Mouse (Mus musculus): Measurements from ENCODE around the gene Eef1akmt1. TPM values are rescaled to one million over a fixed set of nuclear protein-coding genes. Genes with fewer than 3 reads are reported as not detected.
A peak's percentile ranks its signal among the peaks of the same experiment; 100 is the strongest.

Gene Eef1akmt1
- polyA plus RNA-seq, 1 experiment from 2014 or later = 108 TPM

GRCm38 (mm10) chr14:57509554-57509953, 61.9 kb downstream of the Eef1akmt1 start:
- Histone ChIP-seq H3K27ac (0 out of 2 replicates have a peak overlapping the region, but pooled peaks have one; percentile 52), H3K36me3 (no peaks in the 10 kb centered on the region), H3K27me3 (no peaks in the 10 kb centered on the region), H3K4me2 (no peak overlapping the region), H3K9me3 (no peaks in the 10 kb centered on the region), H3K9ac (no peak overlapping the region), H3K4me1 (no peaks in the 10 kb centered on the region), H3K4me3 (no peak overlapping the region)
- ATAC-seq (ENCODE audit: insufficient number of reproducible peaks, insufficient read depth, low FRiP score, low TSS enrichment, low read depth) = no peak; the same call in 1 of the 2 replicates
- 73% methylated on average over 6 of the region's 6 CpGs for WGBS

GRCm38 (mm10) chr14:57503729-57504128, 67.7 kb downstream of the Eef1akmt1 start:
- H3K9ac ChIP-seq = no peak overlapping the region
- H3K27ac ChIP-seq = no peak overlapping the region
- no peaks in the 10 kb centered on the region for H3K4me1 ChIP-seq
- 91% methylated on average over 6 of the region's 6 CpGs for WGBS
- peaks cover 5% of the 10 kb centered on the region for H3K36me3 ChIP-seq
- ATAC-seq (ENCODE audit: insufficient number of reproducible peaks, insufficient read depth, low FRiP score, low TSS enrichment, low read depth) = no peak
- H3K9me3 ChIP-seq = no peaks in the 10 kb centered on the region
- no peak overlapping the region for H3K4me3 ChIP-seq
- no peaks in the 10 kb centered on the region for H3K27me3 ChIP-seq
- no peak overlapping the region for H3K4me2 ChIP-seq

Other genes with a start within 250 kb of the Eef1akmt1 start
- 28.8 and 28.9 TPM in 2 replicates for gene Cryl1, start 173.1 kb downstream of the Eef1akmt1 start, polyA plus RNA-seq (2015; fragmentation: Nextera tagmentation; extraction: Ambion mirVana)
- gene Ift88, start 147.6 kb downstream of the Eef1akmt1 start, polyA plus RNA-seq (2015; fragmentation: Nextera tagmentation; extraction: Ambion mirVana) = 18.4 and 18.7 TPM in 2 replicates
- gene Il17d, start 46.8 kb downstream of the Eef1akmt1 start, polyA plus RNA-seq (2015; fragmentation: Nextera tagmentation; extraction: Ambion mirVana) = 3.5 and 4.5 TPM in 2 replicates
- 24.4 and 26.0 TPM in 2 replicates for gene Xpo4, start 93.8 kb upstream of the Eef1akmt1 start, polyA plus RNA-seq (2015; fragmentation: Nextera tagmentation; extraction: Ambion mirVana)
- gene Gm49361, start 174.5 kb upstream of the Eef1akmt1 start, polyA plus RNA-seq (2015; fragmentation: Nextera tagmentation; extraction: Ambion mirVana) = not detected in 2 replicates
- 25.3 TPM in 2 replicates for gene Lats2, start 186.8 kb upstream of the Eef1akmt1 start, polyA plus RNA-seq (2015; fragmentation: Nextera tagmentation; extraction: Ambion mirVana)
- 27.4 and 35.4 TPM in 2 replicates for gene Sap18, start 226.6 kb upstream of the Eef1akmt1 start, polyA plus RNA-seq (2015; fragmentation: Nextera tagmentation; extraction: Ambion mirVana)